Mouse (Mus musculus) MEL (cell line): ENCODE data around the gene App. TPM values are rescaled to one million over a fixed set of nuclear protein-coding genes. Genes with fewer than 3 reads are reported as not detected.

Experiments used
- DNase-seq: peaks from one replicate; pipeline ENCODE4 v3.0.0; 2011; ENCODE audit warnings: low read depth, low spot score
- H3K27ac ChIP-seq: 2 replicates; pipeline ENCODE4 v1.5.1; 2012; ENCODE audit warnings: low read depth, mild to moderate bottlenecking, control low read depth, low read length, moderate library complexity; ENCODE audit not compliant: control insufficient read depth
- H3K27me3 ChIP-seq, 2 experiments: fragments of 150-350 bp in 1 of 2; sonication (generic) in 1 of 2; 2 replicates each; pipeline ENCODE4 v1.6.1; 2012; ENCODE audit warnings: low read length in 2 of 2, mild to moderate bottlenecking in 2 of 2, improper control_type of control experiment in 1 of 2, moderate library complexity in 1 of 2; ENCODE audit not compliant: insufficient read depth in 2 of 2, control insufficient read depth in 1 of 2
- H3K36me3 ChIP-seq, 2 experiments: 2 replicates each; pipeline ENCODE4 v1.6.1; 2012 to 2014; ENCODE audit warnings: low read length in 2 of 2, improper control_type of control experiment in 1 of 2, inconsistent platforms in 1 of 2, mild to moderate bottlenecking in 1 of 2; ENCODE audit not compliant: insufficient read depth in 2 of 2, control insufficient read depth in 1 of 2
- H3K4me1 ChIP-seq, 2 experiments: fragments of 150-350 bp in 1 of 2; sonication (generic) in 1 of 2; 2 replicates each; pipeline ENCODE4 v1.6.1; 2012; ENCODE audit warnings: low read length in 2 of 2, improper control_type of control experiment in 1 of 2, mild to moderate bottlenecking in 1 of 2; ENCODE audit not compliant: insufficient read depth in 2 of 2, control insufficient read depth in 1 of 2
- H3K4me3 ChIP-seq, 2 experiments: fragments of 150-350 bp in 1 of 2; sonication (generic) in 1 of 2; 2 replicates each; pipeline ENCODE4 v1.5.1; 2012; ENCODE audit warnings: low read depth in 2 of 2, low read length in 2 of 2, mild to moderate bottlenecking in 2 of 2, moderate library complexity in 2 of 2, control low read depth in 1 of 2, improper control_type of control experiment in 1 of 2; ENCODE audit not compliant: control insufficient read depth in 1 of 2, insufficient read depth in 1 of 2
- H3K79me2 ChIP-seq: 2 replicates; pipeline ENCODE4 v1.6.1; 2012; ENCODE audit warnings: mild to moderate bottlenecking, low read length, moderate library complexity; ENCODE audit not compliant: control insufficient read depth, poor library complexity, insufficient read depth
- H3K9ac ChIP-seq: 2 replicates; pipeline ENCODE4 v1.6.1; 2012; ENCODE audit warnings: low read depth, mild to moderate bottlenecking, control low read depth, low read length, moderate library complexity; ENCODE audit not compliant: control insufficient read depth, poor library complexity, severe bottlenecking
- H3K9me3 ChIP-seq: fragments of 150-350 bp; sonication (generic); replicated peaks from 2 replicates; pipeline ENCODE4 v1.6.1; 2012; ENCODE audit warnings: mild to moderate bottlenecking, low read length, improper control_type of control experiment, moderate library complexity; ENCODE audit not compliant: insufficient read depth
- BHLHE40 ChIP-seq: IDR thresholded peaks from 2 replicates; pipeline ENCODE4 v1.6.1; 2012; ENCODE audit warnings: low read depth, mild to moderate bottlenecking, inconsistent platforms, low read length, improper control_type of control experiment, borderline replicate concordance
- E2F4 ChIP-seq: IDR thresholded peaks from 2 replicates; pipeline ENCODE4 v1.6.1; 2011; ENCODE audit warnings: low read depth, low read length, improper control_type of control experiment, borderline replicate concordance
- ELF1 ChIP-seq: IDR thresholded peaks from 2 replicates; pipeline ENCODE4 v1.6.1; 2014; ENCODE audit warnings: low read depth, mild to moderate bottlenecking, inconsistent platforms, low read length, improper control_type of control experiment, moderate library complexity
- EP300 ChIP-seq, 2 experiments: IDR thresholded peaks; 2 replicates each; pipeline ENCODE4 v1.6.1; 2011; ENCODE audit warnings: improper control_type of control experiment in 2 of 2, low read length in 2 of 2, low read depth in 1 of 2, mild to moderate bottlenecking in 1 of 2
- GABPA ChIP-seq: IDR thresholded peaks from 2 replicates; pipeline ENCODE4 v1.6.1; 2012; ENCODE audit warnings: low read depth, mild to moderate bottlenecking, inconsistent platforms, low read length, improper control_type of control experiment, moderate library complexity
- JUND ChIP-seq: IDR thresholded peaks from 2 replicates; pipeline ENCODE4 v1.6.1; 2011; ENCODE audit warnings: low read depth, mild to moderate bottlenecking, improper control_type of control experiment, low read length
- MAFK ChIP-seq: IDR thresholded peaks from 2 replicates; pipeline ENCODE4 v1.6.1; 2011; ENCODE audit warnings: low read depth, mild to moderate bottlenecking, low read length, improper control_type of control experiment, borderline replicate concordance
- MAZ ChIP-seq: IDR thresholded peaks from 2 replicates; pipeline ENCODE4 v1.6.1; 2012; ENCODE audit warnings: low read depth, mild to moderate bottlenecking, inconsistent platforms, low read length, improper control_type of control experiment
- MEF2A ChIP-seq: IDR thresholded peaks from 2 replicates; pipeline ENCODE4 v1.6.1; 2014; ENCODE audit warnings: low read depth, mild to moderate bottlenecking, inconsistent platforms, low read length, improper control_type of control experiment; ENCODE audit not compliant: poor library complexity, insufficient replicate concordance, severe bottlenecking; ENCODE audit errors: extremely low read depth
- MYB ChIP-seq: IDR thresholded peaks from 2 replicates; pipeline ENCODE4 v1.6.1; 2011; ENCODE audit warnings: mild to moderate bottlenecking, low read depth, low read length, improper control_type of control experiment
- MYC ChIP-seq: IDR thresholded peaks from 2 replicates; pipeline ENCODE4 v1.6.1; 2011; ENCODE audit warnings: low read depth, mild to moderate bottlenecking, low read length, improper control_type of control experiment, moderate library complexity
- NELFE ChIP-seq: IDR thresholded peaks from 2 replicates; pipeline ENCODE4 v1.6.1; 2011; ENCODE audit warnings: low read depth, low read length, improper control_type of control experiment
- POLR2A ChIP-seq, 2 experiments: IDR thresholded peaks; 2 replicates each; pipeline ENCODE4 v1.6.1; 2011 to 2012; ENCODE audit warnings: low read length in 2 of 2, mild to moderate bottlenecking in 2 of 2, control low read depth in 1 of 2, improper control_type of control experiment in 1 of 2, low read depth in 1 of 2, moderate library complexity in 1 of 2; ENCODE audit not compliant: control insufficient read depth in 1 of 2, insufficient read depth in 1 of 2, poor library complexity in 1 of 2
- RAD21 ChIP-seq: IDR thresholded peaks from 2 replicates; pipeline ENCODE4 v1.6.1; 2011; ENCODE audit warnings: mild to moderate bottlenecking, low read depth, low read length, improper control_type of control experiment
- TAL1 ChIP-seq: IDR thresholded peaks from 2 replicates; pipeline ENCODE4 v1.6.1; 2012; ENCODE audit warnings: mild to moderate bottlenecking, inconsistent platforms, low read length, moderate library complexity, mixed read lengths
- TBP ChIP-seq: IDR thresholded peaks from 2 replicates; pipeline ENCODE4 v1.8.0; 2011; ENCODE audit warnings: low read depth, low read length, improper control_type of control experiment
- TCF12 ChIP-seq: IDR thresholded peaks from 2 replicates; pipeline ENCODE4 v1.6.1; 2014; ENCODE audit warnings: low read depth, mild to moderate bottlenecking, inconsistent platforms, low read length, improper control_type of control experiment, moderate library complexity
- UBTF ChIP-seq: IDR thresholded peaks from 2 replicates; pipeline ENCODE4 v1.6.1; 2012; ENCODE audit warnings: low read depth, mild to moderate bottlenecking, inconsistent platforms, low read length, improper control_type of control experiment, moderate library complexity, borderline replicate concordance; ENCODE audit not compliant: insufficient read depth
- USF1 ChIP-seq: IDR thresholded peaks from 2 replicates; pipeline ENCODE4 v1.6.1; 2014; ENCODE audit warnings: low read depth, mild to moderate bottlenecking, inconsistent platforms, low read length, improper control_type of control experiment, moderate library complexity
- USF2 ChIP-seq, 2 experiments: IDR thresholded peaks; 2 replicates each; pipeline ENCODE4 v1.6.1; 2011 to 2012; ENCODE audit warnings: improper control_type of control experiment in 2 of 2, low read length in 2 of 2, borderline replicate concordance in 1 of 2, inconsistent platforms in 1 of 2, low read depth in 1 of 2, mild to moderate bottlenecking in 1 of 2; ENCODE audit not compliant: insufficient read depth in 1 of 2
- ZC3H11A ChIP-seq: IDR thresholded peaks from 2 replicates; pipeline ENCODE4 v1.6.1; 2012; ENCODE audit warnings: low read depth, mild to moderate bottlenecking, inconsistent platforms, low read length, improper control_type of control experiment
- ZKSCAN1 ChIP-seq: IDR thresholded peaks from 2 replicates; pipeline ENCODE4 v1.6.1; 2012; ENCODE audit warnings: low read depth, mild to moderate bottlenecking, inconsistent platforms, low read length, improper control_type of control experiment, moderate library complexity
- ZMIZ1 ChIP-seq: IDR thresholded peaks from 2 replicates; pipeline ENCODE4 v1.6.1; 2012; ENCODE audit warnings: low read depth, mild to moderate bottlenecking, inconsistent platforms, low read length, improper control_type of control experiment, moderate library complexity
- polyA plus RNA-seq, 2 experiments: library from polyadenylated mRNA; stranded (reverse) in 1 of 2; unstranded in 1 of 2; fragments of >175 nt in 1 of 2; fragments of >200 nt in 1 of 2; gene quantifications; 2 replicates each; pipeline versions ENCODE4 v1.2.1 to v1.2.4; 2012; ENCODE audit warnings: low replicate concordance in 2 of 2, low read depth in 1 of 2; ENCODE audit not compliant: insufficient read length in 2 of 2, insufficient read depth in 1 of 2, missing spikeins in 1 of 2
- total RNA-seq: library from RNA; depleted of rRNA; stranded (reverse); fragments of 300-350 nt; gene quantifications from 2 replicates; pipeline ENCODE4 v1.2.3, GENCODE M21; 2012

App gene
- total and polyA plus RNA-seq, 3 experiments, result not detected

DNA sequence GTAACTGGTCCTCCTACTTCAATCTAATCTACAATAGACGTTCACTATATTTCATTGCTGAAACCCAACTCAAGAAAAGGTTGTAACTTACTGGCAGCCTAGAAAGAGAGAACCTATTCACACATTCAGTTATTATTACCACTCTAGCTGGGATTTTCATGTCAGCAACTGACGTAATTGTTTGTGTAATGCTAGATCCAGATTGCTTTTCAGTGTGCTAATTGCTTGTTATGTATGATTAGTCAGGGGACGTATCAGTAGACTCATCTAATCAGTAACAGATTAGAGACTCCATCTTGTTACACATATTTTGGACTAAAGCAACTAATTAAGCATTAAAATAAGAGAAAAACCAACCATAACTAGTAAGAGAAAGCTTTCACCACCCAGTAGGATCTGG lies 30.4 kb downstream of the App start (continued):
- TF ChIP-seq NELFE, result no peak
- TF ChIP-seq, all 39 proteins: peak for 0

DNA sequence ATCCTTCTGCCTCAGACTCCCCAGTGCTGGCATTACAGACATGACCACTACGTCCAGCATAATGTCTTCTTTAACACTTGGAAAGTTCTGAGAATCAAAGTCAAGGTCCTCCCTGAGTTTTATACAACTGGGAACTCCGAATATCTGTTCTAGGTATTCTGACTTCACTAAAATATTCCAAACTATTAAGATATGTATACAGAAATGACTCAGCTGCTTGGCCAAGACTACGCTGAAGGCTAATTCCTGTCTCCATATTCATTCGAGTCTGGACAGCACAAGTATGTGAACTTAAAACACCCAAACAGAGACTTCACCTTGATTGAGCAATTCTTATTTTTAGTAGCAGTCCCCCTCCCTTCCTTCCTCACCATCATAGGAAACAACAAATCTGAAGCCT lies 32.2 kb downstream of the App start:
- no peaks in the 10 kb centered on the region for H3K27me3 ChIP-seq
- no peak overlapping the region for H3K9ac ChIP-seq
- H3K79me2 ChIP-seq, result no peaks in the 10 kb centered on the region
- no peak overlapping the region for H3K27ac ChIP-seq
- H3K4me3 ChIP-seq, result no peak overlapping the region
- H3K4me1 ChIP-seq, result no peaks in the 10 kb centered on the region
- H3K9me3 ChIP-seq, result no peaks in the 10 kb centered on the region
- no peak for DNase-seq
- TF ChIP-seq MYC, result no peak
- TF ChIP-seq GABPA, result no peak
- TF ChIP-seq ZC3H11A, result no peak
- no peak for TF ChIP-seq TCF12
- no peak for TF ChIP-seq TBP
- TF ChIP-seq MYB, result no peak
- no peak for TF ChIP-seq USF1
- no peak for TF ChIP-seq BHLHE40
- TF ChIP-seq, all 39 proteins: peak for 0
- no peaks in the 10 kb centered on the region for H3K36me3 ChIP-seq

DNA sequence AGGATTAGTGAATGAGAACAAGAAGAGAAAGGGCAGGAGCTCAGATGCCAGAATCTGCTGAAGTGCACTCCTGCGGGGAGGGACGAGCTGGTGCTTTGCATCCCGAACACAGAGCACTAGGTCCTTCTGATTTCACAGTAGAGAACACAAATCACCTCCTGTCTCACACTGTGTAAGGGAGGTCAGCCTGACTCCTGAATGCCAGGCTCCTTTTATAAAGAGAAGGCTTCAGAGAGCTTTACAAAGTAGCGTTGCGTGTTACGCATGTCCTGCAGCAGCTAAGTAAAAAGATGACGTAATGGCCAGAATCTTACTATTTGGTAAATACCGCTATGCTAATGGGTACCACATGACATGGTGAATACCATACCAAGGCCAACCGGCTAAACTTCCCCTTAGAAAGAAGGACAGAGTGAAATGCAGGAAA lies 34.4 kb downstream of the App start:
- DNase-seq, result no peak
- H3K27me3 ChIP-seq, result no peaks in the 10 kb centered on the region
- H3K79me2 ChIP-seq, result no peaks in the 10 kb centered on the region
- H3K4me1 ChIP-seq, result no peaks in the 10 kb centered on the region
- no peaks in the 10 kb centered on the region for H3K36me3 ChIP-seq
- no peak overlapping the region for H3K4me3 ChIP-seq
- no peak overlapping the region for H3K9ac ChIP-seq
- no peak for TF ChIP-seq GABPA
- TF ChIP-seq POLR2A (IDR thresholded peaks at IDR 0.05; ENCODE audit: control insufficient read depth in 1 of 2, insufficient read depth in 1 of 2, low read depth in 1 of 2, low read length in 2 of 2, poor library complexity in 1 of 2), result no peak
- TF ChIP-seq EP300 (IDR thresholded peaks at IDR 0.05; ENCODE audit: low read depth in 1 of 2, low read length in 2 of 2), result no peak
- no peak for TF ChIP-seq ELF1
- TF ChIP-seq ZMIZ1, result no peak
- TF ChIP-seq UBTF, result no peak
- no peak for TF ChIP-seq E2F4
- no peak for TF ChIP-seq JUND
- no peak for TF ChIP-seq MEF2A
- TF ChIP-seq TAL1, result no peak
- TF ChIP-seq MAFK, result no peak
- TF ChIP-seq RAD21, result no peak
- TF ChIP-seq ZKSCAN1, result no peak
- TF ChIP-seq USF2 (IDR thresholded peaks at IDR 0.05; ENCODE audit: borderline replicate concordance in 1 of 2, insufficient read depth in 1 of 2, low read depth in 1 of 2, low read length in 2 of 2), result no peak
- no peak for TF ChIP-seq USF1
- TF ChIP-seq MAZ, result no peak
- no peaks in the 10 kb centered on the region for H3K9me3 ChIP-seq
- H3K27ac ChIP-seq, result no peak overlapping the region
